Mouse (Mus musculus): ENCODE measurements at regions not wholly inside any gene's neighbourhood (a gene's known extent, or its start where the extent isn't known, plus 50 kb on each side); places are given as distances from the start of the nearest gene placed in this dataset.

DNA sequence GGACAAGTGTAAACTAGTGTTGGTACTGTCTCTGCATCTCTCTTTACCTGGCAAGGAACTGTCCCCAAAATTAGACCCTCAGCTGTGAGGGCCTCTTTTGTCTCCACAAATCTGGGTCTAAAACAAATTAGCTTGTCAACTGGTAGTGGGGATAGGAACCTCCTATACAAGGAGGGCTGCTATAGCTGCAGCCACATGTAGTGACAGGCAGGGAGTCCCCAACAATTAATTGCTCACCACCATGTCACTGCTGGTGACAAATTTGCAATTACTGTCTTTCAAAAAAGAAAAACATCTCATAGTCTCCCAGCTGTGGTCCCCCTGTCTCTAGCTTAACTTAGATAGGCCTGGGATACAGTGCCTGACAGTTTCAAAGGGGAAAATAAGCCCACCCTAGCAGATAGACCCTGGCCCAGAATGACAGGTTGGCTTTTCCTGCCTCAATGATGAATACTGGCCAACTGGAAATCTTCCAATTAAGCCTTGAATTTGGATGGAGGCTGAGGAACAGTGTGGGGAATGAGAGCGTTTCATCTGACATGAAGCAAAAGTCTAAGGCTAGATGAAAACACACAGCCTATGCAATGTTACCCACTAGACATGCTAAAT, 110.6 kb upstream of the B3gat1 start:
- no peaks in the 10 kb centered on the region for H3K27me3 ChIP-seq (ENCODE audit: low read depth, poor library complexity, severe bottlenecking)
- H3K27ac ChIP-seq (replicated peaks): no peak overlapping the region
- no peaks in the 10 kb centered on the region for H3K9me3 ChIP-seq (replicated peaks)
- 83% methylated on average over 1 of the region's 1 CpGs for WGBS
- H3K4me3 ChIP-seq: no peak overlapping the region
- DNase-seq (ENCODE audit: low spot score): no peak
- no peaks in the 10 kb centered on the region for H3K4me1 ChIP-seq
- H3K36me3 ChIP-seq: no peaks in the 10 kb centered on the region

DNA sequence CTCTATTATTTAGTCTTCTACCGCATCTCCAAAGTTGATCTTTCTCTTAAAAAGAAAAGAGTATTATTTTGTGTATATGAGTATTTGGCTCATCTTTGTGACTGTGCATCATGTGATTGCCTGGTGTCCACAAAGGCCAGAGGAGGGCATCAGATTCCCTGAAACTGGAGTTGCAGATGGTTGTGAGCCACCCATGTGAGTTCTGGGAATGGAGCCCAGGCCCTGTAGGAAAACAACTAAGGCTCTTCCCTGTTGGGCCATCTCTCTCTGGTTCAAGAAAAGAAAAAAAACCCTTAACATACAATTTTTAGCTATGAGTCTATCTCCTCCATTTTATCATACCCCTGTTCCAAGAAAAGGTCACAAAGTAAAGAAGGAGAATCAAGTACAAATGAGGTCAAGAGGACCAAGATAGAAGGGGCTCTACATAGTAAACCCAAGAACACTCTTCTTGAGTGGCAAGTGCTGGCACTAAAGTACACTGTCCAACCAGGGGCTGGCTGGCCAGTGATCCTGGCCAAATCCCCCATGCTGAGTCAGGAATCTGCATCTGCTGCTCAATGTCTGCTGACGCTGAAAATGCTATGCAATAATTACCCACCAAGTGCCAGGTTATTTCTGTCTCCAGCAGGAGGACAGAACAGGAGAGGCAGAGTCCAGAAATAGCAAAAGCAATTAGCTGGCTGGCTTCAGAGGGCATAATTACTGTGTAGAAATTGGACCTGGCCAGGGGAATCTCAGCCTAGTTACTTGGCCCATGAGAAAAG, 108.2 kb upstream of the B3gat1 start:
- WGBS: 81% methylated on average over 2 of the region's 2 CpGs
- no peak overlapping the region for H3K27ac ChIP-seq (replicated peaks)
- DNase-seq (ENCODE audit: low spot score): no peak

DNA sequence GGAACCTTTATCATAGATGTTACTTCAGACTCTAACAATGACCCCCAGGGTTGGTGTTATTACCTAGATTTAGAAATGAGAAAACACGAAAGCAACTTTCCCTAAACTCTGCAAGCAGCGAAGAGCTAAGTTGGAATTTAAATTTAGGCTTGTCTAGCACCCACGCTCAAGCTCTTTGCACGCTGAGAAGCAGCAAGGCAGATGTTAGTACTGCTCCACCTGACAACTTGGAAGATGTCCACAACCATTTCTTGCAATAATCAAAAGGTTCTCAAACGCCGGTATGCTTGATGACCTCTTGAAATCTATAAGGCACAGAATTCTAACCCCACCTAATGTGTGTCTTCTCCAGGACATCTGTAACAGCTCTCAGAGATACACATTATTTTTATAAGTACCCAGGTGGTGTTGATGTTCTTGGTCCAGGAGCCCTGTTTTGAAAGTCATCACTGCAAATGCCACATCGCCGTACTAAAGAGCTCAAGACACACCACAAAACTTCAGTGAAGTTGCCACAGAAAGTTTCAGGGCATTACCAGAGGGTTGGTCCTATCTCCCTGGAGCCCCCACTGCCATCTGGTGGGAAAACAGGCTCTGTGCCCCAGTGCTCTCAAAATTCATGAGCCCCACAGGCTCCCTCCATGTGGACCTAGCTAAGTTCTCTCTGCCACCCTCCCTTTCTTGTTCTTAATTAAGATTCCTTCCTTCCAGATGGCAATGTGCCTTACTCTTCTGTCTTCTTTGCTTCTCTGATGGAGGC, 100.5 kb upstream of the B3gat1 start:
- H3K4me1 ChIP-seq: no peaks in the 10 kb centered on the region
- no peak overlapping the region for H3K27ac ChIP-seq (replicated peaks)
- no peaks in the 10 kb centered on the region for H3K9me3 ChIP-seq (replicated peaks)
- 94% methylated on average over 8 of the region's 8 CpGs for WGBS
- no peak overlapping the region for H3K4me3 ChIP-seq
- H3K36me3 ChIP-seq: no peaks in the 10 kb centered on the region
- DNase-seq (ENCODE audit: low spot score): no peak
- no peaks in the 10 kb centered on the region for H3K27me3 ChIP-seq (ENCODE audit: low read depth, poor library complexity, severe bottlenecking)

More for the DNA sequence above, 108.2 kb upstream of the B3gat1 start:
- Histone ChIP-seq H3K4me1 (no peaks in the 10 kb centered on the region), H3K9me3 (replicated peaks) (no peaks in the 10 kb centered on the region), H3K4me3 (no peak overlapping the region), H3K36me3 (no peaks in the 10 kb centered on the region), H3K27me3 (ENCODE audit: low read depth, poor library complexity, severe bottlenecking) (no peaks in the 10 kb centered on the region)

DNA sequence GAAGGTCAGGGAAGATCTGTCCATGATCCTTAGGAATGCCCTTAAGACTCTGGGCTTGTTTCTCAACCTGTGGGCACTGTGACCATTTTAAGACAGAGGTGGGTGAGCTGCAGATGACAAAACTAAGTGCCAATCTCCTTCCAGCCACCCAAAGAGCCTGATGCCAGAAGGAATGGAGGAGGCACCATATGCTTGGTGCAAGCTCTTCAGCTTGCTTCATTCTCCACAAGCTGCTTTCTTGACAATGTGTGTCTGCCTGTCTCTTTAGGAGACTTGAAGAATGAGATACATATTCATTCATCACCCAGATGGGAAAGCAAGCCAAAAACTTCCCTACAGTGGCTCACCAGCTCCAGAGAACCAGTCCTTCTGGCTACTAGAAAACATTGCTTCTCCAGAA, 98.3 kb upstream of the B3gat1 start:
- H3K27me3 ChIP-seq (ENCODE audit: low read depth, poor library complexity, severe bottlenecking): no peaks in the 10 kb centered on the region
- H3K27ac ChIP-seq (replicated peaks): no peak overlapping the region
- no peak overlapping the region for H3K4me3 ChIP-seq
- no peak for DNase-seq (ENCODE audit: low spot score)
- no peaks in the 10 kb centered on the region for H3K36me3 ChIP-seq
- H3K9me3 ChIP-seq (replicated peaks): no peaks in the 10 kb centered on the region
- H3K4me1 ChIP-seq: no peaks in the 10 kb centered on the region

DNA sequence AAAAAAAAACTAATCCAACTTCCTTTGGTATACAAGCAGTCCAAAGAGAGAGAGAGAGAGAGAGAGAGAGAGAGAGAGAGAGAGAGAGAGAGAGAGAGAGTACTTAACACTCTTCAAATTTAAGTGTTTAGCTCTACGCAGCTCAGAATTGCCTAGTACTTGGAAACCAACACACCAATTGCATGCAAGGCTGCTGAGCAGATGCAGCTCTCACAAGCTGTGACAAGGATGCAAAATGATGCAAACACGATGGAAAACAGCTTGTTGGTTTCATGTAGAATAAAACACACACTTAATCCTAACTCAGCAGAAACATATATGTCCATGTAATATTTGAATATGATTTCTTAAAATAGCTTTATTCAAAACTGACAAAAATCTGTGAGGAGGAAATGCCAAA, 94.9 kb upstream of the B3gat1 start:
- H3K36me3 ChIP-seq: no peaks in the 10 kb centered on the region
- H3K4me1 ChIP-seq: no peaks in the 10 kb centered on the region
- no peak overlapping the region for H3K4me3 ChIP-seq
- H3K9me3 ChIP-seq (replicated peaks): no peaks in the 10 kb centered on the region
- no peak overlapping the region for H3K27ac ChIP-seq (replicated peaks)
- WGBS: 89% methylated on average over 2 of the region's 2 CpGs
- no peaks in the 10 kb centered on the region for H3K27me3 ChIP-seq (ENCODE audit: low read depth, poor library complexity, severe bottlenecking)
- DNase-seq (ENCODE audit: low spot score): no peak

DNA sequence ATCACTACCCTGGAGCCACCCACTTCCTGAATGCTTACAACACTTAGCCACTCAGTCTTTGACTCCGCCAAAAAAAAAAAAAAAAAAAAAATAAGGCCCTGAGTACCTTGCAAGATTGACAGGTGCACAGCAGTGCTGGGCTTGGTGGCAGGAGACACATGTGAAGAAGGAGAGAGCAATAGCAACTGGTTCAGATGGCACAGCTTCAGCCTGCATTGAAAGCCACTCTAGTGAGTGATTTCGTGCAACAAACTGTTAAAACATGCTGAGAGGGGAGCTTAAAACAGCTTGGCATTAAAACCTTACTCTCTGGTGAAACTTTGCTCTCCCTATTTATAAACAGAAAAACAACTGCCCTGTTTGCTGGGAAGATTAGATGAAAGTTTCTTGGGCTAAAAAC, 91.2 kb upstream of the B3gat1 start:
- DNase-seq (ENCODE audit: low spot score): no peak
- H3K27me3 ChIP-seq (ENCODE audit: low read depth, poor library complexity, severe bottlenecking): no peaks in the 10 kb centered on the region
- no peaks in the 10 kb centered on the region for H3K4me1 ChIP-seq
- H3K4me3 ChIP-seq: no peak overlapping the region
- WGBS: 82% methylated on average over 2 of the region's 2 CpGs
- H3K9me3 ChIP-seq (replicated peaks): no peaks in the 10 kb centered on the region
- no peaks in the 10 kb centered on the region for H3K36me3 ChIP-seq
- no peak overlapping the region for H3K27ac ChIP-seq (replicated peaks)

DNA sequence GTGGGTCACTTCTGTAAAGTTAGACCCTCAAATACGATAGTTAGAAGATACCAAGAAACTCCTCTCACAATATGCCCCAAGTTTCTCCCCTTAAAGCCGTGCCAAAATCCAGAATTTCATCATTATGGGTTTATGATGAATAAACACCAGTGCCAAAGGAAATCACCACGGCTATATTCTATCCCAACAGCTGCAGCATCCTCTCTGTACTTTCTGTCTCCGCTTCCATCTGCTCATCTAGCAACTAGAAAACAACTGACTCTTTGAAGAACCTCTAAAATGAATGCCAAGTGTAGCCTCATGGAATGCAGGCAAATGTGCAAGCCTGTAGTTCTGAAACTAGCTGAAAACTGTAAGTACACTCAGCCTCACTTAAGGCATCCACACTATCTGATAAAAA, 90.7 kb upstream of the B3gat1 start:
- WGBS: 90% methylated on average over 4 of the region's 4 CpGs
- DNase-seq (ENCODE audit: low spot score): no peak

DNA sequence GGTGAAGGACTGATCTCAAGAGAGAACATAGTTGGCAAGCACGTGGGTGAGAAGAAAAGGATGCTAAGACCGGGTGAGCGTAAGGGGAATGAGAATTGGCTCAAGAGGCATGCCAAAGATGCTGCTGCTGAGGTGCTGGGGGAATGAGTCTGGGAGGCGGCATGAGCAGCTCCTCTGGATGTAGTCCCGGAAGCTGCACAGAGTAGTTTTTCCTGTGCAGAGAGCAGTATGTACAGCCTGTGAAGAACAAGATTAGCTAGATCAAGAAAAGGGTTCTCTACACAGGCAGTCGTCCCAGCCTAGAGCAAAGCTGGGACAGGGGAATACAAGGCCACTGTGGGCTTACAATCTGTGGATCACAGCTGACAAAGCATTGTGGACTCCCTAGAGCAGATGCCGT, 84.0 kb upstream of the B3gat1 start:
- Histone ChIP-seq H3K4me3 (no peak overlapping the region), H3K27ac (replicated peaks) (no peak overlapping the region), H3K9me3 (replicated peaks) (no peaks in the 10 kb centered on the region), H3K4me1 (peaks cover 10% of the 10 kb centered on the region), H3K36me3 (no peaks in the 10 kb centered on the region), H3K27me3 (ENCODE audit: low read depth, poor library complexity, severe bottlenecking) (no peaks in the 10 kb centered on the region)
- WGBS: 84% methylated on average over 7 of the region's 7 CpGs
- no peak for DNase-seq (ENCODE audit: low spot score)

More for the DNA sequence above, 90.7 kb upstream of the B3gat1 start:
- H3K27me3 ChIP-seq (ENCODE audit: low read depth, poor library complexity, severe bottlenecking): no peaks in the 10 kb centered on the region
- no peaks in the 10 kb centered on the region for H3K9me3 ChIP-seq (replicated peaks)
- H3K27ac ChIP-seq (replicated peaks): no peak overlapping the region
- no peaks in the 10 kb centered on the region for H3K4me1 ChIP-seq
- H3K4me3 ChIP-seq: no peak overlapping the region
- H3K36me3 ChIP-seq: no peaks in the 10 kb centered on the region

DNA sequence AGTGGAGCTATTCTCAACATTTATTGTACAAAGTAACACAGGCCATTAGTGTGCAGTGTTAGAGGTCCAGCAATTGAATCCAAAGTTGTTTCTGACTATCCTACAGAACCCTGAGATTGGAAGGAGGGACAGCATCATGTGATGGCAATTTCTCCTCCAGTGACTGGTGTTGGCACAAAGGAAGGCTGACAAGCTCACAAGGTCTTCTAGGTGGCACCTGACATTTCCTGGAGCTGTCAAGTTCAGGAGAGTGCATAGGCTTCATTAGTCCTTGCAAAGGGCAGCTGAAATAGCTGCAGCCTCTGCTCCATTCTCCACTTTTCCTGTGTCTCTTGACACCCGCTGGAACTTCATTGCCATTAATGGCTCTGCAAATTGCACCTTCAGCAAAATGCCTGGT, 80.6 kb upstream of the B3gat1 start:
- H3K27me3 ChIP-seq (ENCODE audit: low read depth, poor library complexity, severe bottlenecking): no peaks in the 10 kb centered on the region
- peaks cover 10% of the 10 kb centered on the region for H3K4me1 ChIP-seq
- no peak overlapping the region for H3K27ac ChIP-seq (replicated peaks)
- H3K36me3 ChIP-seq: no peaks in the 10 kb centered on the region
- H3K9me3 ChIP-seq (replicated peaks): no peaks in the 10 kb centered on the region
- no peak overlapping the region for H3K4me3 ChIP-seq
- no peak for DNase-seq (ENCODE audit: low spot score)
- 84% methylated on average over 1 of the region's 1 CpGs for WGBS

DNA sequence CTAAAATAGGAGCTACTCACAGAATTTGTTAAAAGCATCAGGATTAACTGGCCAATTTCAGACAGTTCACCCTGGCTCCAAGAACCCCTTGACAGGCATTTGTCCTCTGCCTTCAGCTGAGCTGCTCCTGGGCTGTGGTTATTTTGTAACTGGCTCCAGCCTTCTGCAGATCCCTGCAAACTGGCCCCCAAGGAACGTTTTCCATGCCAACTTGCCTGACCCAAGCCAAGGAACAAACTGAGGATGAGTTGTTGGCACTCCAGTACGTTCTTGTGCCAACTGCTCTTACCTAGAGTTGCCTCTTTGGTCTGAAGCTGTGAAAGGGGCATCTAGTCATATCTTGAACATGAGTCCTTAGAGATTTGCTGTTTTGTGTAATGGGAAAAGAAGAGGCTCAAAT, 74.2 kb upstream of the B3gat1 start:
- 72% methylated on average over 2 of the region's 2 CpGs for WGBS
- no peaks in the 10 kb centered on the region for H3K9me3 ChIP-seq (replicated peaks)

DNA sequence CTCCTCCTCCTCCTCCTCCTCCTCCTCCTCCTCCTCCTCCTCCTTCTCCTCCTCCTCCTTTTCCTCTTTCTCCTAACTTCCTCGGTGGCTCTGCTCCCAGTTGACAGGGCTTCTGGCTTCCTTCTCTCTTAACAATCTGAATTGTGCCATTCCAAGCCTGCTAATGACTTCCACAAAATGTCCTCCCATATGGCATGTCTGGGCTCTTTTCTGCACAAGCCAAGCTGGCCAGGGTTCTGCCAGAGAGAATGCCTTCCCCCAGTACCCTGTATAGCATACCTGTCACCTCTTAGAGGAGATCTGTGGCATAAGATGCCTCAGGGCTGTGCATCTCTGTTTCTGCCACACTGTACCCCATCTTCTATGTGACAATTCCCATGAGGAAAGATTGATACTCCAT, 70.0 kb upstream of the B3gat1 start:
- 71% methylated on average over 1 of the region's 1 CpGs for WGBS
- no peaks in the 10 kb centered on the region for H3K9me3 ChIP-seq (replicated peaks)
- no peak for DNase-seq (ENCODE audit: low spot score)
- H3K27me3 ChIP-seq (ENCODE audit: low read depth, poor library complexity, severe bottlenecking): no peaks in the 10 kb centered on the region
- H3K27ac ChIP-seq (replicated peaks): no peak overlapping the region
- H3K36me3 ChIP-seq: no peaks in the 10 kb centered on the region
- no peak overlapping the region for H3K4me3 ChIP-seq
- H3K4me1 ChIP-seq: no peaks in the 10 kb centered on the region

More for the DNA sequence above, 74.2 kb upstream of the B3gat1 start:
- H3K4me3 ChIP-seq: no peak overlapping the region
- H3K27ac ChIP-seq (replicated peaks): no peak overlapping the region
- H3K27me3 ChIP-seq (ENCODE audit: low read depth, poor library complexity, severe bottlenecking): no peaks in the 10 kb centered on the region
- no peaks in the 10 kb centered on the region for H3K4me1 ChIP-seq
- DNase-seq (ENCODE audit: low spot score): no peak
- no peaks in the 10 kb centered on the region for H3K36me3 ChIP-seq

DNA sequence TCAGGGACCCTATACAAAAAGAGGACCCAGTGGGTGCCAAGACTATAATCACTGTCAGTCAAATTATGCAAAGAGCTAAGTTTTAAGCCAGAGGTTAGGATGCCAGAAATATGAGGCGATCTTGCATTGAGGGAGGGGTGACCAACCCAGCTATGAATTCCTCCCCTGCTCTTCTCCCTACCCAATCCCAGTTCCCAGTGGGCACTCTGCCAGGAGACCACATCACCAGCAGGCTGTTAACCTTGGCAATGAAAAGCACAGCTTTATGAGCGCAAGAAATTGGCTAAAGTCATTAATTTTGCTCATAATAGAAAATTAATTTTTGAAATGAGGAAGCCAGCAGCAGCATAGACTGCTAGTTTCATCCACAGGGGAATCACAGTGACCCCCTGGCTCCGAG, 65.7 kb upstream of the B3gat1 start:
- Histone ChIP-seq H3K4me1 (no peaks in the 10 kb centered on the region), H3K27ac (replicated peaks) (no peak overlapping the region), H3K4me3 (no peak overlapping the region), H3K9me3 (replicated peaks) (no peaks in the 10 kb centered on the region), H3K36me3 (no peaks in the 10 kb centered on the region), H3K27me3 (ENCODE audit: low read depth, poor library complexity, severe bottlenecking) (no peaks in the 10 kb centered on the region)
- no peak for DNase-seq (ENCODE audit: low spot score)
- WGBS: 92% methylated on average over 3 of the region's 3 CpGs
